Mouse (Mus musculus) heart, postnatal 0 days (tissue): ENCODE measurements around the gene March1. TPM values are rescaled to one million over a fixed set of nuclear protein-coding genes. Genes with fewer than 3 reads are reported as not detected.
A peak's percentile ranks its signal among the peaks of the same experiment; 100 is the strongest.

Source experiments
- ATAC-seq: fragments of 200-750 bp; cut with Nextera tagmentation; 2 replicates; pipeline ENCODE4 v1.8.0; 2017; ENCODE audit warnings: low read depth, moderate number of reproducible peaks, moderate library complexity; ENCODE audit not compliant: insufficient read depth
- DNase-seq: peaks from one replicate; pipeline ENCODE4 v3.0.0-alpha.2; 2016; ENCODE audit warnings: low spot score
- H3K27ac ChIP-seq: fragments of 300-500 bp; sonication (generic); 2 replicates; pipeline ENCODE4 v1.5.1; 2014; ENCODE audit warnings: low read depth, mild to moderate bottlenecking
- H3K27me3 ChIP-seq: fragments of 300-500 bp; sonication (generic); 2 replicates; pipeline ENCODE4 v1.6.1; 2014; ENCODE audit warnings: low read length, mixed read lengths; ENCODE audit not compliant: control insufficient read depth, insufficient read depth
- H3K36me3 ChIP-seq: fragments of 300-500 bp; sonication (generic); replicated peaks from 2 replicates; pipeline ENCODE4 v1.6.1; 2014; ENCODE audit warnings: low read length, mixed read lengths; ENCODE audit not compliant: control insufficient read depth, insufficient read depth
- H3K4me1 ChIP-seq: fragments of 300-500 bp; sonication (generic); 2 replicates; pipeline ENCODE4 v1.6.1; 2014; ENCODE audit warnings: antibody characterized with exemption; ENCODE audit not compliant: control insufficient read depth, insufficient read depth
- H3K4me2 ChIP-seq: fragments of 300-500 bp; sonication (generic); 2 replicates; pipeline ENCODE4 v1.6.1; 2014; ENCODE audit warnings: low read depth, mild to moderate bottlenecking, low read length, moderate library complexity
- H3K4me3 ChIP-seq: fragments of 300-500 bp; sonication (generic); 2 replicates; pipeline ENCODE4 v1.5.1; 2014; ENCODE audit warnings: low read depth, low read length
- H3K9ac ChIP-seq: fragments of 300-500 bp; sonication (generic); replicated peaks from 2 replicates; pipeline ENCODE4 v1.6.1; 2014; ENCODE audit warnings: low read depth, low read length, mixed read lengths
- H3K9me3 ChIP-seq: fragments of 300-500 bp; sonication (generic); replicated peaks from 2 replicates; pipeline ENCODE4 v1.6.1; 2016; ENCODE audit warnings: low read length; ENCODE audit not compliant: control insufficient read depth
- CTCF ChIP-seq: IDR thresholded peaks from 2 replicates; pipeline ENCODE4 v1.5.1; 2016; ENCODE audit warnings: antibody characterized with exemption, control low read depth, low read depth
- EP300 ChIP-seq: IDR thresholded peaks from 2 replicates; pipeline ENCODE4 v1.6.1; 2016; ENCODE audit warnings: antibody characterized with exemption, low read depth
- WGBS: fragments of 180-500 bp; shearing (Covaris S2); extraction: QIAGEN DNeasy Blood & Tissue Kit; methylation state at CpG from one replicate; pipeline ENCODE4 v1.1.7; 2014; 5-methylcytosine and 5-hydroxymethylcytosine counted together
- polyA plus RNA-seq: library from polyadenylated mRNA; unstranded; fragments of >200 nt; fragmentation: Nextera tagmentation; extraction: Ambion mirVana; gene quantifications from 2 replicates; pipeline ENCODE4 v1.2.1, GENCODE M21; 2015
- total RNA-seq: library from RNA; depleted of rRNA; stranded (reverse); fragments of >200 nt; gene quantifications from 2 replicates; pipeline ENCODE4 v1.2.3, GENCODE M21; 2014; ENCODE audit warnings: low replicate concordance

The March1 gene
- total and polyA plus RNA-seq, 2 experiments from 2014 or later = 0.04 to 0.31 TPM

GRCm38 (mm10) chr8:66444141-66444540 lies 826.4 kb downstream of the March1 start:
- no peaks in the 10 kb centered on the region for H3K27me3 ChIP-seq
- H3K4me2 ChIP-seq = no peak overlapping the region
- no peaks in the 10 kb centered on the region for H3K9me3 ChIP-seq
- no peaks in the 10 kb centered on the region for H3K36me3 ChIP-seq
- H3K4me1 ChIP-seq = no peaks in the 10 kb centered on the region
- 58% methylated on average over 5 of the region's 5 CpGs for WGBS
- H3K9ac ChIP-seq = no peak overlapping the region
- ATAC-seq (no peak), DNase-seq (no peak)
- H3K4me3 ChIP-seq = no peak overlapping the region
- H3K27ac ChIP-seq = no peak overlapping the region
- no peak for TF ChIP-seq CTCF
- TF ChIP-seq EP300 = no peak

GRCm38 (mm10) chr8:66445351-66445750 lies 827.7 kb downstream of the March1 start:
- Histone ChIP-seq H3K4me1 (no peaks in the 10 kb centered on the region), H3K9me3 (no peaks in the 10 kb centered on the region), H3K4me2 (no peak overlapping the region), H3K9ac (no peak overlapping the region), H3K4me3 (no peak overlapping the region), H3K27me3 (no peaks in the 10 kb centered on the region), H3K36me3 (no peaks in the 10 kb centered on the region), H3K27ac (no peak overlapping the region)
- 69% methylated on average over 3 of the region's 3 CpGs for WGBS
- TF ChIP-seq EP300 (no peak), CTCF (no peak)
- no peak for DNase-seq
- ATAC-seq = no peak

- H3K36me3 ChIP-seq = no peaks in the 10 kb centered on the region
- no peak overlapping the region for H3K4me3 ChIP-seq
- H3K27me3 ChIP-seq = no peaks in the 10 kb centered on the region
- peak; percentile 50 for TF ChIP-seq CTCF
- TF ChIP-seq EP300 = no peak
- H3K9me3 ChIP-seq = no peaks in the 10 kb centered on the region
- no peak overlapping the region for H3K27ac ChIP-seq
- DNase-seq = no peak
- no peaks in the 10 kb centered on the region for H3K4me1 ChIP-seq
- H3K4me2 ChIP-seq = no peak overlapping the region
- WGBS = 19% methylated on average over 5 of the region's 5 CpGs
- no peak for ATAC-seq
- no peak overlapping the region for H3K9ac ChIP-seq
Measured at GRCm38 (mm10) chr8:66450691-66451090, 833.0 kb downstream of the March1 start.

GRCm38 (mm10) chr8:66457057-66457456 lies 839.4 kb downstream of the March1 start:
- no peak for ATAC-seq
- no peak for DNase-seq
- no peaks in the 10 kb centered on the region for H3K9me3 ChIP-seq
- no peaks in the 10 kb centered on the region for H3K4me1 ChIP-seq
- H3K27ac ChIP-seq = no peak overlapping the region
- H3K4me3 ChIP-seq = no peak overlapping the region
- H3K36me3 ChIP-seq = no peaks in the 10 kb centered on the region
- H3K27me3 ChIP-seq = no peaks in the 10 kb centered on the region
- no peak overlapping the region for H3K9ac ChIP-seq
- H3K4me2 ChIP-seq = no peak overlapping the region
- TF ChIP-seq EP300 (no peak), CTCF (peak; percentile 9; the same call in 1 of the 2 replicates)

DNA sequence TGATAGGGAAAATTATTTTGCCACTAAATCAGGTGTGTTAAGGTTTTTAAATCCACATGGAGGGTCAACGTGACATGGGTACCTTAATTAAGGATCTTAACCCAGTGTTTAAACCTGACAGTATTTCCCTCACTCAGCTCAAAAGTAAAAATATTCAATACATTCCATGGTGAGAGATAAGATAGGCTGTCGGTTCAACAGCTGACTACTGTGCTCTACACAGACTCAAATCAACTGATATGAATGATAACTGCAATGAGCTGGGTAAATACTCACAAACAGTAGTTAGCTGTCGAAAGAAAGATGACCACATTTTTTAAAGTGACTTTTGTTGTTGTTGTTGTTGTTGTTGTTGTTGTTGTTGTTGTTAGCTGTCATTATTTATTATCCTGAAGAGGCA lies 852.1 kb downstream of the March1 start:
- no peaks in the 10 kb centered on the region for H3K4me1 ChIP-seq
- no peaks in the 10 kb centered on the region for H3K36me3 ChIP-seq
- DNase-seq (no peak), ATAC-seq (no peak)
- H3K27me3 ChIP-seq = no peaks in the 10 kb centered on the region
- no peak for TF ChIP-seq CTCF
- no peak for TF ChIP-seq EP300
- 40% methylated on average over 3 of the region's 3 CpGs for WGBS
- H3K9me3 ChIP-seq = no peaks in the 10 kb centered on the region
- no peak overlapping the region for H3K9ac ChIP-seq
- no peak overlapping the region for H3K4me2 ChIP-seq
- H3K4me3 ChIP-seq = no peak overlapping the region
- no peak overlapping the region for H3K27ac ChIP-seq

GRCm38 (mm10) chr8:66476880-66477279 lies 859.2 kb downstream of the March1 start:
- no peaks in the 10 kb centered on the region for H3K4me1 ChIP-seq
- no peaks in the 10 kb centered on the region for H3K27me3 ChIP-seq
- H3K4me3 ChIP-seq = no peak overlapping the region
- TF ChIP-seq CTCF = no peak
- H3K36me3 ChIP-seq = peaks cover 50% of the 10 kb centered on the region
- no peaks in the 10 kb centered on the region for H3K9me3 ChIP-seq
- H3K9ac ChIP-seq = no peak overlapping the region
- H3K27ac ChIP-seq = no peak overlapping the region
- 93% methylated on average over 3 of the region's 3 CpGs for WGBS
- ATAC-seq (no peak), DNase-seq (no peak)
- no peak overlapping the region for H3K4me2 ChIP-seq
